17 mouse cellular contexts compared by ENCODE assay signal in genomic region chr15:77354496-77354847, GRCm38 (mm10). TPM values are rescaled to one million over a fixed set of nuclear protein-coding genes. Genes with fewer than 3 reads are reported as not detected.
A peak's percentile ranks its signal among the peaks of the same experiment; 100 is the strongest.
DNase-seq lines count a peak whose midpoint lies in the region; ATAC-seq lines count a peak whose summit lies in the region.
"Had no signal": no experiment of that assay in that cellular context is flagged by ENCODE, and none has a peak within 500 bp of the region (broad histone marks: within the 10 kb centered on the region; RNA-seq: fewer than 3 reads in every experiment).

No protein-coding gene starts in this region.

- H3K9ac ChIP-seq in forebrain, embryonic 12.5 days = no peak overlapping the region
- H3K9ac ChIP-seq in forebrain, embryonic 11.5 days (ENCODE audit: low read length) = no peak overlapping the region
- H3K9ac ChIP-seq in kidney, embryonic 15.5 days = no peak overlapping the region
- H3K9ac ChIP-seq in hindbrain, embryonic 12.5 days = no peak overlapping the region
- no peak overlapping the region for H3K9ac ChIP-seq in neural tube, embryonic 14.5 days (replicated peaks; ENCODE audit: low read depth, low read length)

- DNase-seq in forebrain, embryonic 11.5 days (ENCODE audit: low spot score) = no peak
- no peak for DNase-seq in kidney, postnatal 25 days
- DNase-seq in c-Kit-positive CD71-positive TER-119-positive erythroid progenitor cells, embryonic 14.5 days (ENCODE audit: low spot score) = no peak
- no peak for DNase-seq in Muller cell, postnatal 12 days (ENCODE audit: inconsistent ontology term)
- DNase-seq: cerebellum, adult 8-10 months; gastrocnemius, postnatal 10 days; right cerebral cortex, postnatal 14 days; thymus, adult 2 months had no signal

- no peaks in the 10 kb centered on the region for H3K36me3 ChIP-seq in forebrain, embryonic 12.5 days (replicated peaks)
- no peaks in the 10 kb centered on the region for H3K36me3 ChIP-seq in forebrain, embryonic 11.5 days (ENCODE audit: control insufficient read depth, insufficient read depth, low read length)
- H3K36me3 ChIP-seq in kidney, embryonic 15.5 days = no peaks in the 10 kb centered on the region
- no peaks in the 10 kb centered on the region for H3K36me3 ChIP-seq in hindbrain, embryonic 12.5 days
- H3K36me3 ChIP-seq in neural tube, embryonic 14.5 days (ENCODE audit: control insufficient read depth, insufficient read depth, low read length) = no peaks in the 10 kb centered on the region
- H3K36me3 ChIP-seq: G1E had no signal

- peaks cover 60% of the 10 kb centered on the region for H3K4me1 ChIP-seq in forebrain, embryonic 12.5 days
- peaks cover 22% of the 10 kb centered on the region for H3K4me1 ChIP-seq in forebrain, embryonic 11.5 days (replicated peaks; ENCODE audit: control insufficient read depth, insufficient read depth, low read length)
- peaks cover 46% of the 10 kb centered on the region for H3K4me1 ChIP-seq in kidney, embryonic 15.5 days
- H3K4me1 ChIP-seq in hindbrain, embryonic 12.5 days = peaks cover 57% of the 10 kb centered on the region
- H3K4me1 ChIP-seq in neural tube, embryonic 14.5 days (ENCODE audit: control insufficient read depth, insufficient read depth, low read length) = peaks cover 16% of the 10 kb centered on the region

- H3K27me3 ChIP-seq in forebrain, embryonic 12.5 days = peaks cover 7% of the 10 kb centered on the region; the same call in 1 of the 2 replicates
- H3K27me3 ChIP-seq in forebrain, embryonic 11.5 days (ENCODE audit: control insufficient read depth, insufficient read depth, low read length) = 0 out of 2 replicates have a peak, but pooled peaks cover 2% of the 10 kb centered on the region
- H3K27me3 ChIP-seq in kidney, embryonic 15.5 days = peaks cover 2% of the 10 kb centered on the region; the same call in 1 of the 2 replicates
- H3K27me3 ChIP-seq in hindbrain, embryonic 12.5 days = no peaks in the 10 kb centered on the region
- H3K27me3 ChIP-seq in neural tube, embryonic 14.5 days (ENCODE audit: control insufficient read depth, insufficient read depth, low read length) = no peaks in the 10 kb centered on the region

- H3K4me3 ChIP-seq in forebrain, embryonic 12.5 days (replicated peaks) = no peak overlapping the region
- H3K4me3 ChIP-seq in forebrain, embryonic 11.5 days (ENCODE audit: low read depth, low read length) = no peak overlapping the region
- H3K4me3 ChIP-seq in kidney, embryonic 15.5 days (replicated peaks) = no peak overlapping the region
- no peak overlapping the region for H3K4me3 ChIP-seq in hindbrain, embryonic 12.5 days
- no peak overlapping the region for H3K4me3 ChIP-seq in neural tube, embryonic 14.5 days (ENCODE audit: low read depth, low read length)
- H3K4me3 ChIP-seq: erythroblast, embryonic 14.5 days; megakaryocyte, embryonic 14.5 days had no signal

- H3K27ac ChIP-seq in forebrain, embryonic 12.5 days = peak overlapping the region; percentile 69
- no peak overlapping the region for H3K27ac ChIP-seq in forebrain, embryonic 11.5 days (ENCODE audit: low read depth, low read length)
- 0 out of 2 replicates have a peak overlapping the region, but pooled peaks have one; percentile 41 for H3K27ac ChIP-seq in kidney, embryonic 15.5 days
- H3K27ac ChIP-seq in hindbrain, embryonic 12.5 days = peak overlapping the region; percentile 77
- 0 out of 2 replicates have a peak overlapping the region, but pooled peaks have one; percentile 28 for H3K27ac ChIP-seq in neural tube, embryonic 14.5 days (ENCODE audit: low read depth, low read length)

- ATAC-seq in forebrain, embryonic 12.5 days (ENCODE audit: low FRiP score) = no peak
- ATAC-seq in forebrain, embryonic 11.5 days (replicated peaks; ENCODE audit: low FRiP score) = no peak
- no peak for ATAC-seq in kidney, embryonic 15.5 days (replicated peaks; ENCODE audit: low FRiP score)
- ATAC-seq in hindbrain, embryonic 12.5 days (ENCODE audit: low FRiP score) = no peak
- no peak for ATAC-seq in neural tube, embryonic 14.5 days (ENCODE audit: low read depth)
- ATAC-seq: inflammation-experienced regulatory T-cells, adult 6 months had no signal

- H3K4me2 ChIP-seq in forebrain, embryonic 12.5 days = no peak overlapping the region
- no peak overlapping the region for H3K4me2 ChIP-seq in forebrain, embryonic 11.5 days (ENCODE audit: low read depth, low read length, severe bottlenecking)
- H3K4me2 ChIP-seq in kidney, embryonic 15.5 days = no peak overlapping the region
- no peak overlapping the region for H3K4me2 ChIP-seq in hindbrain, embryonic 12.5 days (replicated peaks)
- no peak overlapping the region for H3K4me2 ChIP-seq in neural tube, embryonic 14.5 days (ENCODE audit: low read depth, low read length)

- no peaks in the 10 kb centered on the region for H3K9me3 ChIP-seq in forebrain, embryonic 12.5 days
- H3K9me3 ChIP-seq in forebrain, embryonic 11.5 days (ENCODE audit: control insufficient read depth, low read length) = no peaks in the 10 kb centered on the region
- no peaks in the 10 kb centered on the region for H3K9me3 ChIP-seq in kidney, embryonic 15.5 days (replicated peaks)
- H3K9me3 ChIP-seq in hindbrain, embryonic 12.5 days (replicated peaks) = no peaks in the 10 kb centered on the region
- no peaks in the 10 kb centered on the region for H3K9me3 ChIP-seq in neural tube, embryonic 14.5 days (ENCODE audit: control insufficient read depth, low read length)
- H3K9me3 ChIP-seq: G1E had no signal

- 67% methylated on average over 4 of the region's 4 CpGs for WGBS in forebrain, embryonic 12.5 days
- 57% methylated on average over 4 of the region's 4 CpGs for WGBS in forebrain, embryonic 11.5 days
- WGBS in kidney, embryonic 15.5 days = 44% methylated on average over 4 of the region's 4 CpGs
- 37% methylated on average over 4 of the region's 4 CpGs for WGBS in hindbrain, embryonic 12.5 days
- 50% methylated on average over 4 of the region's 4 CpGs for WGBS in neural tube, embryonic 14.5 days

RNA-seq across cellular contexts. Expression of gene Apol7a, which starts 44.4 kb away (rescaled TPM):
- polyA plus RNA-seq in forebrain, embryonic 12.5 days (2016; fragmentation: Nextera tagmentation; extraction: Ambion mirVana) = not detected in 2 replicates
- not detected in 2 replicates for polyA plus RNA-seq in forebrain, embryonic 11.5 days (2014; fragmentation: Nextera tagmentation; extraction: Ambion mirVana)
- polyA plus RNA-seq in kidney, embryonic 15.5 days (2015; fragmentation: Nextera tagmentation; extraction: Ambion mirVana) = 0.06 TPM in 1 of 2 replicates, not detected in the other
- not detected in 2 replicates for polyA plus RNA-seq in hindbrain, embryonic 12.5 days (2016; fragmentation: Nextera tagmentation; extraction: Ambion mirVana)
- not detected in 2 replicates for polyA plus RNA-seq in neural tube, embryonic 14.5 days (2014; fragmentation: Nextera tagmentation; extraction: Ambion mirVana)
- polyA plus RNA-seq: erythroblast, embryonic 14.5 days; G1E; inflammation-experienced regulatory T-cells, adult 6 months had no signal

RNA-seq across cellular contexts. Expression of gene Rbfox2, which starts 47.7 kb away (rescaled TPM):
- 119 and 123 TPM in 2 replicates for polyA plus RNA-seq in forebrain, embryonic 12.5 days (2016; fragmentation: Nextera tagmentation; extraction: Ambion mirVana)
- polyA plus RNA-seq in forebrain, embryonic 11.5 days (2014; fragmentation: Nextera tagmentation; extraction: Ambion mirVana) = 68.2 and 77.6 TPM in 2 replicates
- polyA plus RNA-seq in kidney, embryonic 15.5 days (2015; fragmentation: Nextera tagmentation; extraction: Ambion mirVana) = 41.6 and 47.7 TPM in 2 replicates
- 156 and 166 TPM in 2 replicates for polyA plus RNA-seq in hindbrain, embryonic 12.5 days (2016; fragmentation: Nextera tagmentation; extraction: Ambion mirVana)
- 159 and 208 TPM in 2 replicates for polyA plus RNA-seq in neural tube, embryonic 14.5 days (2014; fragmentation: Nextera tagmentation; extraction: Ambion mirVana)
- polyA plus RNA-seq: erythroblast, embryonic 14.5 days; inflammation-experienced regulatory T-cells, adult 6 months had no signal

RNA-seq across cellular contexts. Expression of gene Apol9a, which starts 56.5 kb away (rescaled TPM):
- polyA plus RNA-seq in forebrain, embryonic 12.5 days (2016; fragmentation: Nextera tagmentation; extraction: Ambion mirVana) = not detected in 2 replicates
- not detected in 2 replicates for polyA plus RNA-seq in forebrain, embryonic 11.5 days (2014; fragmentation: Nextera tagmentation; extraction: Ambion mirVana)
- 0.17 TPM in 1 of 2 replicates, not detected in the other for polyA plus RNA-seq in kidney, embryonic 15.5 days (2015; fragmentation: Nextera tagmentation; extraction: Ambion mirVana)
- not detected in 2 replicates for polyA plus RNA-seq in hindbrain, embryonic 12.5 days (2016; fragmentation: Nextera tagmentation; extraction: Ambion mirVana)
- 0.24 and 0.35 TPM in 2 replicates for polyA plus RNA-seq in neural tube, embryonic 14.5 days (2014; fragmentation: Nextera tagmentation; extraction: Ambion mirVana)
- polyA plus RNA-seq: erythroblast, embryonic 14.5 days; G1E; kidney, embryonic 16.5 days had no signal
